Comparison of ENCODE assay signal across 28 mouse cellular contexts in the genomic region with DNA sequence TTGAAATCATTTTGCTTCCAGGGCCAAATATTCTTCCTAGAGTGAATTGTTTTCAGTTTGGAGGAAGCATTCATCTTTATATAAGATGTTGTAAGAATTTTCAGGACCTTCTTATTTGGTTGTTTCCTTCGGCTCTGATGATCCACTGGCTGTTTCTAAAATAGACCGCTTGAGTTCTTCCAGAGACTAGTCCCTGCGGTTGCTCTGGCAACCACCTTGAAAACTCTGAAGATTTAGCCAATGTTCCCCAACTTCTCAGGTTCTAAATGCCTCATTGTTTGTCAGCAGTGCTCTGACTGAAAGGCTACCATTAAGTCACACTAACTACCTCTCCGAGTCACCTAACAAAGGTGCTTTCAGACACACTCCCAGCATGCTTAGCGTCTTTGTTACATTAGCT.
DNase-seq lines count a peak whose midpoint lies in the region; ATAC-seq and TF ChIP-seq lines count a peak whose summit lies in the region.
"Had no signal": no experiment of that assay in that cellular context is flagged by ENCODE, and none has a peak within 500 bp of the region (broad histone marks: within the 10 kb centered on the region; RNA-seq: fewer than 3 reads in every experiment).

No protein-coding gene starts in this region.

- 0 out of 2 replicates have a peak overlapping the region, but pooled peaks have one; percentile 20 for H3K27ac ChIP-seq in layer of hippocampus, adult 2 months
- 0 out of 2 replicates have a peak overlapping the region, but pooled peaks have one; percentile 2 for H3K27ac ChIP-seq in limb, embryonic 14.5 days (replicated peaks; ENCODE audit: low read depth, low read length)
- H3K27ac ChIP-seq in liver, embryonic 11.5 days (ENCODE audit: low read depth, low read length): no peak overlapping the region
- H3K27ac ChIP-seq: embryonic facial prominence, embryonic 12.5 days; forebrain, embryonic 13.5 days; heart, adult 2 months; heart, embryonic 13.5 days; hindbrain, postnatal 0 days; macrophage; midbrain, embryonic 10.5 days; neural tube, embryonic 13.5 days; stomach, embryonic 15.5 days had no signal

- H3K4me1 ChIP-seq in limb, embryonic 14.5 days (ENCODE audit: control insufficient read depth, insufficient read depth, low read length): peaks cover 3% of the 10 kb centered on the region; the same call in 1 of the 2 replicates
- H3K4me1 ChIP-seq in liver, embryonic 11.5 days (replicated peaks; ENCODE audit: control insufficient read depth, insufficient read depth, low read length): no peaks in the 10 kb centered on the region
- H3K4me1 ChIP-seq: embryonic facial prominence, embryonic 12.5 days; forebrain, embryonic 13.5 days; neural tube, embryonic 13.5 days; stomach, embryonic 15.5 days had no signal

- no peak overlapping the region for H3K4me3 ChIP-seq in layer of hippocampus, adult 2 months
- no peak overlapping the region for H3K4me3 ChIP-seq in limb, embryonic 14.5 days (replicated peaks; ENCODE audit: low read length)
- no peak overlapping the region for H3K4me3 ChIP-seq in liver, embryonic 11.5 days (ENCODE audit: low read depth, low read length)
- H3K4me3 ChIP-seq: embryonic facial prominence, embryonic 12.5 days; forebrain, embryonic 13.5 days; heart, adult 2 months; heart, embryonic 13.5 days; midbrain, embryonic 10.5 days; myocyte; neural tube, embryonic 13.5 days; stomach, embryonic 15.5 days had no signal

- TF ChIP-seq POLR2A in limb, embryonic 14.5 days (IDR thresholded peaks at IDR 0.05; ENCODE audit: borderline replicate concordance, extremely low read depth, insufficient read depth, insufficient read length): no peak

- WGBS in limb, embryonic 14.5 days: 80% methylated on average over 5 of the region's 5 CpGs
- 94% methylated on average over 5 of the region's 5 CpGs for WGBS in liver, embryonic 11.5 days

- no peaks in the 10 kb centered on the region for H3K27me3 ChIP-seq in limb, embryonic 14.5 days (ENCODE audit: control insufficient read depth, insufficient read depth, low read length)
- H3K27me3 ChIP-seq in liver, embryonic 11.5 days (replicated peaks; ENCODE audit: control insufficient read depth, insufficient read depth, low read length): no peaks in the 10 kb centered on the region
- H3K27me3 ChIP-seq: embryonic facial prominence, embryonic 12.5 days; forebrain, embryonic 13.5 days; neural tube, embryonic 13.5 days; stomach, embryonic 15.5 days had no signal

- H3K9me3 ChIP-seq in limb, embryonic 14.5 days (ENCODE audit: control insufficient read depth, low read length): no peaks in the 10 kb centered on the region
- no peaks in the 10 kb centered on the region for H3K9me3 ChIP-seq in liver, embryonic 11.5 days (ENCODE audit: control insufficient read depth, low read length)
- H3K9me3 ChIP-seq: embryonic facial prominence, embryonic 12.5 days; forebrain, embryonic 13.5 days; heart, embryonic 13.5 days; midbrain, embryonic 10.5 days; neural tube, embryonic 13.5 days; stomach, embryonic 15.5 days had no signal

- no peaks in the 10 kb centered on the region for H3K36me3 ChIP-seq in limb, embryonic 14.5 days (ENCODE audit: control insufficient read depth, insufficient read depth, low read length)
- no peaks in the 10 kb centered on the region for H3K36me3 ChIP-seq in liver, embryonic 11.5 days (ENCODE audit: control insufficient read depth, insufficient read depth, low read length)
- H3K36me3 ChIP-seq: embryonic facial prominence, embryonic 12.5 days; heart, embryonic 13.5 days; midbrain, embryonic 10.5 days; neural tube, embryonic 13.5 days; stomach, embryonic 15.5 days had no signal

- no peak; the same call in 1 of the 2 replicates for ATAC-seq in limb, embryonic 14.5 days (ENCODE audit: low FRiP score, low read depth)
- no peak for ATAC-seq in liver, embryonic 11.5 days (replicated peaks; ENCODE audit: low FRiP score)
- no peak for ATAC-seq in activated CD4-positive, CD25-positive, alpha-beta regulatory T cell, adult 4 months
- ATAC-seq: forebrain, embryonic 13.5 days; hindbrain, postnatal 0 days; intestine, postnatal 0 days; liver, postnatal 0 days; lung, postnatal 0 days; midbrain, embryonic 16.5 days had no signal

- H3K4me2 ChIP-seq in limb, embryonic 14.5 days (replicated peaks; ENCODE audit: low read depth, low read length, severe bottlenecking): no peak overlapping the region
- H3K4me2 ChIP-seq in liver, embryonic 11.5 days: no peak overlapping the region
- H3K4me2 ChIP-seq: embryonic facial prominence, embryonic 12.5 days; forebrain, embryonic 13.5 days; heart, embryonic 13.5 days; neural tube, embryonic 13.5 days; stomach, embryonic 15.5 days had no signal

- TF ChIP-seq CTCF in layer of hippocampus, adult 2 months (conservative IDR thresholded peaks at IDR 0.05): no peak

- DNase-seq in layer of hippocampus, adult 2 months (ENCODE audit: low spot score in 2 of 2): no peak
- DNase-seq in layer of hippocampus, postnatal 36 days: no peak
- peak; percentile 84 for DNase-seq in brain, adult 2 months (ENCODE audit: low read depth, low spot score)
- peak; percentile 50 for DNase-seq in fibroblast of lung, adult 2 months (ENCODE audit: low read depth)
- DNase-seq in limb, embryonic 14.5 days (ENCODE audit: low spot score): no peak
- DNase-seq in liver, embryonic 11.5 days (ENCODE audit: low spot score): no peak
- DNase-seq: adrenal gland, postnatal 10 days; cerebellum, adult 9-11 months; gastrocnemius, postnatal 36 days; heart, adult 2 months; heart, postnatal 14 days; kidney, postnatal 25 days; liver, postnatal 0 days; thymus, adult 18-20 months; thymus, postnatal 36 days had no signal

- no peak overlapping the region for H3K9ac ChIP-seq in limb, embryonic 14.5 days (ENCODE audit: low read depth, low read length, severe bottlenecking)
- no peak overlapping the region for H3K9ac ChIP-seq in liver, embryonic 11.5 days (ENCODE audit: low read depth, low read length)
- H3K9ac ChIP-seq: embryonic facial prominence, embryonic 12.5 days; forebrain, embryonic 13.5 days; heart, embryonic 13.5 days; liver, postnatal 0 days; neural tube, embryonic 13.5 days; stomach, embryonic 15.5 days had no signal

Comparison
In these comparisons a context has a peak if more than half of its experiments do, and no peak if none do; other contexts are left out.
1. DNase-seq: peak in brain, adult 2 months (single experiment) and fibroblast of lung, adult 2 months (single experiment); none in layer of hippocampus, adult 2 months (0 of 2), layer of hippocampus, postnatal 36 days (0 of 2), limb, embryonic 14.5 days (single experiment) and liver, embryonic 11.5 days (single experiment).